Comparison of ENCODE assay signal across 10 mouse cellular contexts in the genomic region with DNA sequence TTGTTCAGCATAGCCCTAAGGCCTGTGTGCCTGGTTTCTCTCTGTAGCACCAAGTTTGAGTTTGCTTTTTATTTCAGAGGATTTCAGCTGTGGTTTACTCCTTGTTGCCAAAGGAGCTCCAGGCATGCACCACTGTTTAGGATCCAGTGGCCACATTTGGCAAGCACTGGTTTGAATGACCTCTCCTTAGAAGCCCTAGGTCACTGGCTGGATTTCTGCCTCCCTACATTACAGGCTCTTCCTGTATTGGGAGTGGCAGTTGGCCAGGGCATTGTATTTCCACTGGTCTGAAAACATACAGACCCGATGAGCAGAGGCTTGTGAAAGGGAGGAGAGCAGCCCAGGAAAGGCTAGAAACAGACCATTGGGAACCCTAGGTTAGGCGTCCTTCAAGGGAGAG.
DNase-seq lines count a peak whose midpoint lies in the region; ATAC-seq lines count a peak whose summit lies in the region.
"Had no signal": no experiment of that assay in that cellular context is flagged by ENCODE, and none has a peak within 500 bp of the region (broad histone marks: within the 10 kb centered on the region; RNA-seq: fewer than 3 reads in every experiment).

No protein-coding gene starts in this region.

- peak; percentile 10 for DNase-seq in ovary, postnatal 36 days (ENCODE audit: low spot score)
- no peak for DNase-seq in ovary, postnatal 10 days (ENCODE audit: low spot score)
- peak; percentile 73 to 78 for DNase-seq in heart, adult 9 months (ENCODE audit: low spot score in 2 of 2)
- DNase-seq in thymus, postnatal 25 days = no peak
- no peak for DNase-seq in forebrain, embryonic 14.5 days (ENCODE audit: low spot score)

- H3K27ac ChIP-seq in kidney, embryonic 16.5 days (ENCODE audit: low read length) = peak overlapping the region; percentile 35; the same call in 1 of the 2 replicates
- peak overlapping the region; percentile 60; the same call in 1 of the 2 replicates for H3K27ac ChIP-seq in stomach, embryonic 16.5 days (ENCODE audit: low read length)
- H3K27ac ChIP-seq in hindbrain, embryonic 12.5 days = no peak overlapping the region
- H3K27ac ChIP-seq in forebrain, embryonic 14.5 days (ENCODE audit: low read depth, low read length) = no peak overlapping the region
- H3K27ac ChIP-seq: hindbrain, embryonic 15.5 days; liver, embryonic 14.5 days had no signal

- 44% methylated on average over 2 of the region's 2 CpGs for WGBS in kidney, embryonic 16.5 days
- WGBS in stomach, embryonic 16.5 days = 69% methylated on average over 2 of the region's 2 CpGs
- 75% methylated on average over 2 of the region's 2 CpGs for WGBS in hindbrain, embryonic 12.5 days
- 81% methylated on average over 2 of the region's 2 CpGs for WGBS in forebrain, embryonic 14.5 days

- peaks cover 14% of the 10 kb centered on the region for H3K36me3 ChIP-seq in kidney, embryonic 16.5 days (ENCODE audit: insufficient read depth, low read length)
- no peaks in the 10 kb centered on the region for H3K36me3 ChIP-seq in stomach, embryonic 16.5 days (ENCODE audit: control insufficient read depth, insufficient read depth, low read length)
- peaks cover 23% of the 10 kb centered on the region for H3K36me3 ChIP-seq in hindbrain, embryonic 12.5 days
- peaks cover 29% of the 10 kb centered on the region for H3K36me3 ChIP-seq in forebrain, embryonic 14.5 days (ENCODE audit: control insufficient read depth, insufficient read depth, low read length)

- H3K4me1 ChIP-seq in kidney, embryonic 16.5 days (ENCODE audit: insufficient read depth, low read length) = peaks cover 33% of the 10 kb centered on the region
- H3K4me1 ChIP-seq in stomach, embryonic 16.5 days (ENCODE audit: control insufficient read depth, insufficient read depth, low read length) = peaks cover 20% of the 10 kb centered on the region
- H3K4me1 ChIP-seq in hindbrain, embryonic 12.5 days = no peaks in the 10 kb centered on the region
- H3K4me1 ChIP-seq in forebrain, embryonic 14.5 days (ENCODE audit: control insufficient read depth, insufficient read depth, low read length) = no peaks in the 10 kb centered on the region

- H3K4me3 ChIP-seq in kidney, embryonic 16.5 days (ENCODE audit: low read length) = no peak overlapping the region
- no peak overlapping the region for H3K4me3 ChIP-seq in stomach, embryonic 16.5 days (replicated peaks; ENCODE audit: low read length)
- no peak overlapping the region for H3K4me3 ChIP-seq in hindbrain, embryonic 12.5 days
- no peak overlapping the region for H3K4me3 ChIP-seq in forebrain, embryonic 14.5 days (ENCODE audit: low read depth, low read length)
- H3K4me3 ChIP-seq: hindbrain, embryonic 15.5 days had no signal

- ATAC-seq in kidney, embryonic 16.5 days (ENCODE audit: low FRiP score, low TSS enrichment) = no peak
- ATAC-seq in stomach, embryonic 16.5 days (ENCODE audit: insufficient read depth, low FRiP score) = no peak
- no peak for ATAC-seq in hindbrain, embryonic 12.5 days (ENCODE audit: low FRiP score)
- ATAC-seq in forebrain, embryonic 14.5 days = no peak

- no peaks in the 10 kb centered on the region for H3K9me3 ChIP-seq in kidney, embryonic 16.5 days (ENCODE audit: low read length)
- no peaks in the 10 kb centered on the region for H3K9me3 ChIP-seq in stomach, embryonic 16.5 days (replicated peaks; ENCODE audit: control insufficient read depth, low read length)
- no peaks in the 10 kb centered on the region for H3K9me3 ChIP-seq in hindbrain, embryonic 12.5 days (replicated peaks)
- no peaks in the 10 kb centered on the region for H3K9me3 ChIP-seq in forebrain, embryonic 14.5 days (replicated peaks; ENCODE audit: control insufficient read depth, low read length)
- H3K9me3 ChIP-seq: hindbrain, embryonic 15.5 days had no signal

- no peak overlapping the region for H3K4me2 ChIP-seq in kidney, embryonic 16.5 days (replicated peaks; ENCODE audit: low read depth, low read length)
- H3K4me2 ChIP-seq in stomach, embryonic 16.5 days (ENCODE audit: low read depth, low read length) = no peak overlapping the region
- no peak overlapping the region for H3K4me2 ChIP-seq in hindbrain, embryonic 12.5 days (replicated peaks)
- no peak overlapping the region for H3K4me2 ChIP-seq in forebrain, embryonic 14.5 days (ENCODE audit: low read length)
- H3K4me2 ChIP-seq: hindbrain, embryonic 15.5 days had no signal

- no peaks in the 10 kb centered on the region for H3K27me3 ChIP-seq in kidney, embryonic 16.5 days (ENCODE audit: insufficient read depth, low read length)
- no peaks in the 10 kb centered on the region for H3K27me3 ChIP-seq in stomach, embryonic 16.5 days (ENCODE audit: control insufficient read depth, insufficient read depth, low read length)
- H3K27me3 ChIP-seq in hindbrain, embryonic 12.5 days = no peaks in the 10 kb centered on the region
- no peaks in the 10 kb centered on the region for H3K27me3 ChIP-seq in forebrain, embryonic 14.5 days (replicated peaks; ENCODE audit: control insufficient read depth, insufficient read depth, low read length)
- H3K27me3 ChIP-seq: hindbrain, embryonic 15.5 days had no signal

- H3K9ac ChIP-seq in kidney, embryonic 16.5 days (replicated peaks; ENCODE audit: low read length) = no peak overlapping the region
- peak overlapping the region; percentile 3; the same call in 1 of the 2 replicates for H3K9ac ChIP-seq in stomach, embryonic 16.5 days (ENCODE audit: low read length)
- no peak overlapping the region for H3K9ac ChIP-seq in hindbrain, embryonic 12.5 days
- no peak overlapping the region for H3K9ac ChIP-seq in forebrain, embryonic 14.5 days (ENCODE audit: low read length)
- H3K9ac ChIP-seq: hindbrain, embryonic 15.5 days; liver, embryonic 14.5 days had no signal

Comparison
In these comparisons a context has a peak if more than half of its experiments do, and no peak if none do; other contexts are left out.
1. DNase-seq: peak in ovary, postnatal 36 days (single experiment) and heart, adult 9 months (2 of 2); none in ovary, postnatal 10 days (single experiment), thymus, postnatal 25 days (single experiment) and forebrain, embryonic 14.5 days (single experiment).
2. H3K27ac ChIP-seq: peak in kidney, embryonic 16.5 days (single experiment) and stomach, embryonic 16.5 days (single experiment); none in hindbrain, embryonic 12.5 days (single experiment) and forebrain, embryonic 14.5 days (single experiment).